Mouse (Mus musculus): ENCODE results near the gene Efna2. TPM values are rescaled to one million over a fixed set of nuclear protein-coding genes. Genes with fewer than 3 reads are reported as not detected.
A peak's percentile ranks its signal among the peaks of the same experiment; 100 is the strongest.

Gene Efna2
- 29.1 and 33.6 TPM in 2 replicates for polyA plus RNA-seq (2015; fragmentation: Nextera tagmentation; extraction: Ambion mirVana)

DNA sequence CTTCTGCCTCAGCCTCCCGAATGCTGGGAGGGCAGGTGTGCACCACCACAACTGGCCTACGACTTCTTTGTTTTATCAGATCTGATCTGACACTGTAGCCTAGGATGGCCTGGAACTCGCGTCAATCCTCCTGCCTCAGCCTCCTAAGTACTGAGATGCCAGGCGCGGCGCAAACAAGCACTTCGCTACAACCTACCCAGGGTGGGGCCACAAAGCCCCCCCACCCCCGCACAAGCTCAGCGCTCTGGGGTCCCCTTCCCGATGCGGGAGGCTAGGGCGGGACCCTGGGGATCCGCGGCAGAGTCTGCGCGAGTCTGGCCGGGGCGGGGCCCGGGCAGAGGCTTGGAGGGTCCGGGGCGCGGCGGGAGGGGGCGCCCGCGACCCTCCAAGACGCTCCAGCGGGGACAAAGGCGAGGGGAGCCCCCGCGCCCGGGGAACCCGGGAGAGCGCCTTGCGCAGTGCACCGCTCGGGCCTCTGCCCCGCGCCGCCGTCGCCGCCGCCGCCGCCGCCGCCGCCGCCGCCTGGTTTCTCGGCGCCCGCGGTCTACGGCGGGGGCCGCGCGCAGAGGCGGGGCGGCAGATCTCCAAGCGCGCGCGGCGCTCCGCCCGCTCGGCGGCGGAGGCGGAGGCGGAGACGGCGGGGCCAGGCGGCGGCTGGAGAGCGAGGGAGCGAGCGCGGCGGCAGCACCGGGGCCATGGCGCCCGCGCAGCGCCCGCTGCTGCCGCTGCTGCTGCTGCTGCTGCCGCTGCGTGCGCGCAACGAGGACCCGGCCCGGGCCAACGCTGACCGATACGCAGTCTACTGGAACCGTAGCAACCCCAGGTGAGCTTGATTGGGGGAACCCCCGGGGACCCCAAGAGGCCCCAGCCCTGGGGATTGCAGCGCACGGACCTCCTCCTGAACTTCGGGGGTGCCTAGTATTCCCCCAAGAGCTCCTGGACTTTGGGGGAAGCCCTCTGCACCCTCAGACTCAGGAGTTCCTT is at the start of gene Efna2:
TSS of gene Efna2 (plus strand) at position 415 of the 984 bp plus-strand sequence.
- Histone ChIP-seq H3K4me2 (peak within 1 kb of the TSS; percentile 83), H3K9me3 (no peaks in the 10 kb centered on the region), H3K27ac (replicated peaks) (peak within 1 kb of the TSS; percentile 71), H3K27me3 (no peaks in the 10 kb centered on the region), H3K9ac (peak within 1 kb of the TSS; percentile 81), H3K4me1 (replicated peaks) (peaks cover 32% of the 10 kb centered on the region), H3K36me3 (no peaks in the 10 kb centered on the region), H3K4me3 (peak within 1 kb of the TSS; percentile 83)
- peak; percentile 72 for ATAC-seq (ENCODE audit: low FRiP score, low read depth)
- 2% methylated on average over 55 of the region's 106 CpGs for WGBS

DNA sequence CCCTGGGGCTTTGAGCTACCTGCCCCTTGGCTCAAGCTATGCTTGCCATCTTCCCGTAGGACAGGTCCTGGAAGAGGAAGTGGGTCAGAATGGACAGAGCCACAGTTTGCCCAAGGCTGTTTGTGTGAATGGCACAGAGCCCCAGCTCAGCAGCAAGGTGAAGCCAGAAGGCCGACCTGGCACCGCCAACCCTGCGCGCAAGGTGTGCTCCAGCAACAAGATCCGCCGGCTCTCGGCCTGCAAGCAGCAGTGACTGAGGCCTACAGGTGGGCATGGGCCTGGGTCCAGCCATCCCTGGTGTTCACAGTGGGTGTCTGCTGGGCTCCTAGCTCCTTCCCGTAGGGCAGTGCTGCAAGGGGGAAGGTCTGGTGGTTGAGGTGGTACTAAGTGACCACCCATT is 49.4 kb upstream of the Efna2 start:
- Histone ChIP-seq H3K27ac (replicated peaks) (no peak overlapping the region), H3K9me3 (no peaks in the 10 kb centered on the region), H3K27me3 (no peaks in the 10 kb centered on the region), H3K4me2 (no peak overlapping the region), H3K4me1 (replicated peaks) (peaks cover 19% of the 10 kb centered on the region), H3K4me3 (no peak overlapping the region), H3K9ac (no peak overlapping the region), H3K36me3 (peaks cover 62% of the 10 kb centered on the region)
- ATAC-seq (ENCODE audit: low FRiP score, low read depth), result no peak
- 90% methylated on average over 9 of the region's 9 CpGs for WGBS

DNA sequence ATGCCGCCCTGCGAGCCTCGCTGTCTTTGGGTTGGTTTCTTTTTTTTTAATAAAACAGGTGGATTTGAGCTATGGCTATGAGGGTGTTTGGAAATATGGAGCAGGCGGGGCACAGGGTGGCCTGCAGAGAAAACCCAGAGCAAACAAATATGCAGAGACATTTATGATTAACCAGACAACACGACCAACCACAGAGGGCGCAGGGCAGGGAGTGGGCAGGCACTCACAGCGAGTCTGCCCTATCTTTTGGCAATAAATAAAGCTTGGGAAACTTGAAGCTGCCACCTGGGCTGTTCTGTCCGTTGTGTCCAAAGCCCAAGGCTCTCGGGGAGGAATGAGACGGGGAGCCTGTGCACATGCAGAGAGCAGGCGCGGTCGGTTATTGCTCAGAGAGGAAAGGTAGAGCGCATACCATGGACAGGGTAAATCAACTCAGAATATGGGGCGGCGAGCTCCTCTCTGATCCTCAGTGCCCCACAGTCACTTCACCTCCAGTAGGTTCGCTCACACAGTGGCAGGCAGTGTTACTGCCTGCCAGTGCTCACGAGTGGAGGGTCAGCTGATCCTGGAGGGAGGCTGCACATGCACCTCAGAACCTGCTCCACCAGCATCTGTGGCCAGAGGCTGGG is 48.8 kb upstream of the Efna2 start:
- Histone ChIP-seq H3K9ac (no peak overlapping the region), H3K27me3 (no peaks in the 10 kb centered on the region), H3K4me1 (replicated peaks) (peaks cover 19% of the 10 kb centered on the region), H3K36me3 (peaks cover 67% of the 10 kb centered on the region), H3K4me3 (no peak overlapping the region), H3K27ac (replicated peaks) (no peak overlapping the region), H3K9me3 (no peaks in the 10 kb centered on the region), H3K4me2 (no peak overlapping the region)
- 85% methylated on average over 18 of the region's 18 CpGs for WGBS
- no peak for ATAC-seq (ENCODE audit: low FRiP score, low read depth)

DNA sequence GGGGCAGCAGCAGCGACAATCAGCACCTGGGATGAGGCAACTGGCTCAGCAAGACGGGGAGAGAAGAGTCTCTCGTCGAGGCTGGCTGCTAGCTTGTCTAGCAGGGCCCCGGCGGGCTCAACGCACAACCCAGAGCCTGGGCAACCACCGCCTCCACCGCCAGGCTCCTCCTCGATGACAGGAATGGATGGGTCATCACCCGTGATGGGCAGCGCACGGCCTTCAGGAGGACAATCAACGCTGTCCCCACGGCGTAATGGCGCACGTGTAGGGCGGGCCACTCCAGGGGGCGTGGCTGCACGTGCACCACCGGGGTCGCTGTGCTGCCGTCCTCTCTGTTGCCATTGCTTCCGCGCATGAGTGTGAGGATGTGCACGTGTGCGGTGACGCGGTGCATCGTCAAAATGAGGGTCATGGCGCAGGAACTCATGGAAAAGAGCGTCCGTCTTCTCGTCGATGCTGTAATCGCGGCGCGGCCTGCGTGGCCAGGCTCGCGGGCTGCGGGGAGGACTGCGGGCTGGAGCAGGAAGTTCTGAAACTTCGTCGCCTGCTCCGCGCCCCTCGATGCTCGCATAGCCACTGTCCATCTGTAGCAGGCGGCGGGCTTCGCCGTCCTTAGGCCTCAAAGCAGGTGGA is 47.8 kb upstream of the Efna2 start:
- no peak overlapping the region for H3K4me3 ChIP-seq
- 13% methylated on average over 55 of the region's 55 CpGs for WGBS

DNA sequence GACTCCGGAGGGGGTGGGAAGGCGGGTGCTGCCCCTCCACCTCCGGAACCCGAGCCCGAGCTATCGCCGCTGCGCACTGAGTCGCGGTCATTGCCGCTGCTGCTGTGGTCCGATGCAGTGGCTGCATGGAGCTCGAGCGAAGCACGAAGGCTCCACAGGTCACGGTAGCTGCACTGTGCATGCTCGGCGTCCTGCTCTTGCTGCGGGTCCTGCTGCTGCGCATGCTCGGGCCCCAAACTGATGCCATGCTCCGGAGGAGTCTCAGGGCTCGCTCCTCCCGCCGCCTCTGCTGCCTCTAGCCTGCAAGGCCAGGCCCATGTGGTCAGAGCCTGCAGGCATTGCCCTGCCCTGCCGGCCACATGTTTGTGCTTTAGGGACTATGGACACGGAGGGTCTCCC is 47.3 kb upstream of the Efna2 start:
- no peak overlapping the region for H3K9ac ChIP-seq
- H3K27me3 ChIP-seq, result no peaks in the 10 kb centered on the region
- peaks cover 67% of the 10 kb centered on the region for H3K36me3 ChIP-seq
- WGBS, result 31% methylated on average over 27 of the region's 27 CpGs
- peak overlapping the region; percentile 40 for H3K4me2 ChIP-seq
- no peak overlapping the region for H3K4me3 ChIP-seq
- H3K9me3 ChIP-seq, result no peaks in the 10 kb centered on the region
- H3K4me1 ChIP-seq (replicated peaks), result peaks cover 32% of the 10 kb centered on the region
- peak; percentile 8; the same call in 1 of the 2 replicates for ATAC-seq (ENCODE audit: low FRiP score, low read depth)
- H3K27ac ChIP-seq (replicated peaks), result peak overlapping the region; percentile 52

More for the DNA sequence above, 47.8 kb upstream of the Efna2 start:
- Histone ChIP-seq H3K4me2 (peak overlapping the region; percentile 40), H3K27ac (replicated peaks) (peak overlapping the region; percentile 52), H3K9me3 (no peaks in the 10 kb centered on the region), H3K36me3 (peaks cover 67% of the 10 kb centered on the region), H3K9ac (no peak overlapping the region), H3K27me3 (no peaks in the 10 kb centered on the region), H3K4me1 (replicated peaks) (peaks cover 27% of the 10 kb centered on the region)
- peak; percentile 65 for ATAC-seq (ENCODE audit: low FRiP score, low read depth)

DNA sequence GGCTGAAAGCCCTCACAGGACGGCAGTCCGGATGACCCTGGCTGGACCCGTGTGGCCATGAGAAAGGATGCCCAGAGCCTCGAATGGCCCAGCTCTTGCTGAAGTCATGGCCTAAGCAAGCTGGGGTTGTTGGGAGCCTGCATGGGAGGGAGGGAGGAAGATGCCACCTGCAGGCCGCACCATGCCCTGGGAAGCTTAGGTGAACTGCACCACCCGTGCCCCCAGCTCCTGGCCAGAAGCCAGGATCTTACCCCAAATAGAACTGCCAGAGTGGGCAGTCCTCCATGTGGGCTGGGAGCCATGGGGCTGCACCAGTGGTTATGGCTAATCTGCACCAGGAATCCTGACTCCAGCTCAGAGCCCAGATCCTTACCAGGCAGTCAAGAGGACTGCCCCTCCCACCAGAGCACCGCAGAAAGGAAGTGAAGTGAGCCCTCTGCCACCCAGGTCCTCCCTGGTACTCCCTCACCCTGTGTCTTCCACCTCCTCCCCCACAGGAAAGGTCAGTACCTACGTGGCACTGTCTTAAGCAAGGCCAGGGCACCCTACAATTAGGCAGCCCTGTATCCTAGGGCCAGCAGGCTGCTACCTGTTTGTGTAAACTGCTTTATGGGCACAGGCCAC is 45.9 kb upstream of the Efna2 start:
- ATAC-seq (ENCODE audit: low FRiP score, low read depth), result no peak
- peaks cover 57% of the 10 kb centered on the region for H3K36me3 ChIP-seq
- no peak overlapping the region for H3K27ac ChIP-seq (replicated peaks)
- H3K27me3 ChIP-seq, result no peaks in the 10 kb centered on the region
- H3K4me2 ChIP-seq, result no peak overlapping the region
- 74% methylated on average over 8 of the region's 8 CpGs for WGBS
- H3K4me3 ChIP-seq, result no peak overlapping the region
- no peak overlapping the region for H3K9ac ChIP-seq
- H3K9me3 ChIP-seq, result no peaks in the 10 kb centered on the region
- peaks cover 46% of the 10 kb centered on the region for H3K4me1 ChIP-seq (replicated peaks)

DNA sequence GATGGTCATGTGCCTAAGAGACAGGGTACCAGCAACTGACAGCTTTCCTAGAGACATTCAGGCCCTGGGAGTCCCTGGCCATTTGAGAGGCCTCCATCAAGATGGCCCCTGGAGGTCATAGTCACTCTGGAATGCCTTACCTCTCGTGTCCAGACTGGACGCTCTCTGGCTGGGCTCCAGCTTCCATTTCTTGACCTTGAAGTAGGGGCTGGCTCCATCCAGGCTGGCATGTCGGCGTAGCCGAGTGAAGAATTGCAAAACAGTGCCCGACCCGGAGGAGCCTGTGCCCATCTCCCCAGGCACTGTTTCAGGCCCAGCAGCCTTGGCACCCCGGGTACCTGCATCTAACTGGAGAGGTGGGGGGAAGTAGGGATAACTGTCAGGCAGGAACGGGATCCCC is 44.9 kb upstream of the Efna2 start:
- Histone ChIP-seq H3K27ac (replicated peaks) (no peak overlapping the region), H3K4me1 (replicated peaks) (peaks cover 50% of the 10 kb centered on the region)
- WGBS, result 93% methylated on average over 9 of the region's 9 CpGs

DNA sequence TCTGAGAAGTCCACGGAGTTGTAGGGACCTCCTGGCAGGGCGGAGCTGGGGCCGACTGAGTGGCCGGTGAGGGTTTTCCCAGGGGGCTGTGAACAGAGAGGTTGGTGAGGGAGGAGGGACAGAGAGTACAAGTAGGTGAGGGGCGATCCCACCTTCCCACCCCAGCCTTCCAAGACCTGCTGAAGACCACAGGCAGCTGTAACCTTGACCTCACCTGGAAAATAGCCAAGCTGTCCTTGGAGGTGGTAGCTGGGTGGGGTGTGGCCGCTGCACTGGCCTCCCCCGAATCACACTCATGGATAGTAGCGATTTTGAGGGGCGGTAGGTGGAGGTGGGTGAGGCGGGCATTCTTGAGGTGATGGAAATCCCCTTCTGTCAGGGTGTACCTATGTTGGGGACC is 44.1 kb upstream of the Efna2 start:
- no peak overlapping the region for H3K27ac ChIP-seq (replicated peaks)
- H3K27me3 ChIP-seq, result no peaks in the 10 kb centered on the region
- 85% methylated on average over 10 of the region's 10 CpGs for WGBS
- no peak overlapping the region for H3K4me2 ChIP-seq
- peaks cover 39% of the 10 kb centered on the region for H3K36me3 ChIP-seq
- H3K9me3 ChIP-seq, result no peaks in the 10 kb centered on the region
- H3K4me3 ChIP-seq, result no peak overlapping the region
- H3K4me1 ChIP-seq (replicated peaks), result peaks cover 51% of the 10 kb centered on the region
- H3K9ac ChIP-seq, result no peak overlapping the region
- ATAC-seq (ENCODE audit: low FRiP score, low read depth), result no peak

More for the DNA sequence above, 44.9 kb upstream of the Efna2 start:
- ATAC-seq (ENCODE audit: low FRiP score, low read depth), result no peak
- no peak overlapping the region for H3K9ac ChIP-seq
- H3K36me3 ChIP-seq, result peaks cover 46% of the 10 kb centered on the region
- no peak overlapping the region for H3K4me2 ChIP-seq
- H3K27me3 ChIP-seq, result no peaks in the 10 kb centered on the region
- no peaks in the 10 kb centered on the region for H3K9me3 ChIP-seq
- H3K4me3 ChIP-seq, result no peak overlapping the region

DNA sequence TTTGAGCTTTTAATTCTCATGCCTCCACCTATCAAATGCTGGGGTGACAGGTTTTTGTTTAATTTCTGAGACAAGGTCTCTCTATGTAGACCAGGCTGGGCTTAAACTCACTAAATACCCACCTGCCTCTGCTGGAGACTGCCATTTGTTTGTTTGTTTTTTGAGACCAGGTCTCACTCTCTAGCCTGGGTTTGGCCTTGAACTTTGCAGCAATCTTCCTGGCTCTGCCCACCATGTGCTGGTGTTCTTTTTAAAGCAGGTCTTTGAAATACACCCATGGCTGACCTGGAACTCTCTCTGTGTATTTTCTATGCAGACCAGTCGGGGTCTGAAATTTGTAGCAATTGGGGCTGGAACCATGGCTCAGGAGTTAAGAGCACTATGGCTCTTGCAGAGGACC is 43.6 kb upstream of the Efna2 start:
- no peak overlapping the region for H3K4me2 ChIP-seq
- peaks cover 53% of the 10 kb centered on the region for H3K4me1 ChIP-seq (replicated peaks)
- H3K9ac ChIP-seq, result no peak overlapping the region
- no peaks in the 10 kb centered on the region for H3K9me3 ChIP-seq
- ATAC-seq (ENCODE audit: low FRiP score, low read depth), result no peak
- no peak overlapping the region for H3K4me3 ChIP-seq
- peaks cover 35% of the 10 kb centered on the region for H3K36me3 ChIP-seq
- H3K27me3 ChIP-seq, result no peaks in the 10 kb centered on the region
- WGBS, result 91% methylated on average over 1 of the region's 1 CpGs
- H3K27ac ChIP-seq (replicated peaks), result no peak overlapping the region

DNA sequence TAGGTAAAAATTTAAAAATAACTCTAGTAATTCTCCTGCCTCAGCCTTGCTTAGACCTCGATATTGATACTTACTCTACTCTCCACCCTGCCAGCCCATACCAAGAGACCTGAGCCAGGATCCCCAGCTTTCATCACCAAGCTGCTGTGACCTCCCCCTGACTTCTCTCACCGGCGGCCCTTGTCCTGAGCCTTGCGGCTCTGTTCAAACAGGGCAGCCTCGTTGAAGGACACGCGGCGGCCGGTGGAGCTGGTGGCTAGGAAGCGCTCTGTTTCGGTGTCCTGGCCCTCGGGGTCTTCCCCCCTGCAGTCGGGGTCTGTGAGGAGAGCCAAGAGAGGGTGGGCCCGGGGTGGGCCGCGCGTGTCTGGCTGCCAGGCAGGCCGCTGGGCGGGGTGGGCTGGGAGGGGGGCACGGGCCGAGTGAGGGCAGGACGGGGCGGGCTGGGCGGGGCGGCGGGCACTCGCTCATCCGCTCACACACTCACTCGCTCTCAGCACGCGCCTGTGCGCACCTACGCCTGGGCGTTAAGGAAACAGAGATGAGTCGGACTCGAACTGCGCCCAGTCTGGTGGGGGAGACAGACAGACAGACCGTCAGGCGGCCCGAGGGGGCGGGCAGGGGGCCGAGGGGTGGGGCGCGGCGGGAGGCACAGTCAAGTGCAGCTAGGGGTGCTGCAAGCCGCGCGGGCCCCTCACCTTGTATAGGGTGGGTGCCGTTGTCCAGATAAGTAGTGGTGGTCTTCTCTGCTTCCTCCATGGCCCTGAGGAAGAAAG is 42.9 kb upstream of the Efna2 start:
- H3K4me2 ChIP-seq, result peak overlapping the region; percentile 79
- H3K36me3 ChIP-seq, result peaks cover 30% of the 10 kb centered on the region
- H3K9me3 ChIP-seq, result no peaks in the 10 kb centered on the region
- peak overlapping the region; percentile 97 for H3K27ac ChIP-seq (replicated peaks)
- peak overlapping the region; percentile 96 for H3K9ac ChIP-seq
- H3K27me3 ChIP-seq, result no peaks in the 10 kb centered on the region
- peak overlapping the region; percentile 77 for H3K4me3 ChIP-seq
- WGBS, result 15% methylated on average over 48 of the region's 49 CpGs
- ATAC-seq (ENCODE audit: low FRiP score, low read depth), result no peak
- H3K4me1 ChIP-seq (replicated peaks), result peaks cover 53% of the 10 kb centered on the region

Data from hindbrain, embryonic 15.5 days (tissue).